Mouse (Mus musculus): ENCODE data around the gene Arhgef3. TPM values are rescaled to one million over a fixed set of nuclear protein-coding genes. Genes with fewer than 3 reads are reported as not detected.
A peak's percentile ranks its signal among the peaks of the same experiment; 100 is the strongest.

Arhgef3 gene
- polyA plus RNA-seq, 1 experiment, result 2.6 TPM

GRCm38 (mm10) chr14:27384143-27384542 is 269.4 kb downstream of the Arhgef3 start:
- TF ChIP-seq EP300 (IDR thresholded peaks at IDR 0.05; ENCODE audit: insufficient read depth, low read depth, low read length), result no peak
- TF ChIP-seq CTCF (IDR thresholded peaks at IDR 0.05; ENCODE audit: low read depth, low read length), result no peak
- TF ChIP-seq POLR2A (IDR thresholded peaks at IDR 0.05; ENCODE audit: insufficient read depth, low read length), result no peak
- peaks cover 4% of the 10 kb centered on the region for H3K4me1 ChIP-seq (ENCODE audit: control insufficient read depth, insufficient read depth, low read length)

GRCm38 (mm10) chr14:27388616-27389015 is 273.9 kb downstream of the Arhgef3 start:
- Histone ChIP-seq H3K9ac (ENCODE audit: low read depth, poor library complexity, severe bottlenecking) (no peak overlapping the region), H3K27me3 (ENCODE audit: control insufficient read depth, insufficient read depth, low read length, poor library complexity, severe bottlenecking) (no peaks in the 10 kb centered on the region), H3K4me1 (ENCODE audit: control insufficient read depth, insufficient read depth, low read length) (peaks cover 4% of the 10 kb centered on the region), H3K36me3 (ENCODE audit: control insufficient read depth, insufficient read depth, low read length, poor library complexity, severe bottlenecking) (no peaks in the 10 kb centered on the region), H3K27ac (ENCODE audit: insufficient read depth, low read length) (no peak overlapping the region), H3K9me3 (replicated peaks; ENCODE audit: control insufficient read depth, insufficient read depth, low read length, poor library complexity, severe bottlenecking) (no peaks in the 10 kb centered on the region), H3K4me3 (ENCODE audit: low read depth, low read length) (no peak overlapping the region)
- no peak for TF ChIP-seq CTCF (IDR thresholded peaks at IDR 0.05; ENCODE audit: low read depth, low read length)
- no peak for TF ChIP-seq POLR2A (IDR thresholded peaks at IDR 0.05; ENCODE audit: insufficient read depth, low read length)
- TF ChIP-seq EP300 (IDR thresholded peaks at IDR 0.05; ENCODE audit: insufficient read depth, low read depth, low read length), result no peak

More at GRCm38 (mm10) chr14:27384143-27384542, 269.4 kb downstream of the Arhgef3 start:
- Histone ChIP-seq H3K4me3 (ENCODE audit: low read depth, low read length) (no peak overlapping the region), H3K9me3 (replicated peaks; ENCODE audit: control insufficient read depth, insufficient read depth, low read length, poor library complexity, severe bottlenecking) (no peaks in the 10 kb centered on the region), H3K36me3 (ENCODE audit: control insufficient read depth, insufficient read depth, low read length, poor library complexity, severe bottlenecking) (no peaks in the 10 kb centered on the region), H3K9ac (ENCODE audit: low read depth, poor library complexity, severe bottlenecking) (no peak overlapping the region), H3K27me3 (ENCODE audit: control insufficient read depth, insufficient read depth, low read length, poor library complexity, severe bottlenecking) (no peaks in the 10 kb centered on the region), H3K27ac (ENCODE audit: insufficient read depth, low read length) (no peak overlapping the region)

GRCm38 (mm10) chr14:27389722-27390121 is 275.0 kb downstream of the Arhgef3 start:
- Histone ChIP-seq H3K4me3 (ENCODE audit: low read depth, low read length) (no peak overlapping the region), H3K27me3 (ENCODE audit: control insufficient read depth, insufficient read depth, low read length, poor library complexity, severe bottlenecking) (no peaks in the 10 kb centered on the region), H3K4me1 (ENCODE audit: control insufficient read depth, insufficient read depth, low read length) (peaks cover 4% of the 10 kb centered on the region), H3K9me3 (replicated peaks; ENCODE audit: control insufficient read depth, insufficient read depth, low read length, poor library complexity, severe bottlenecking) (no peaks in the 10 kb centered on the region), H3K27ac (ENCODE audit: insufficient read depth, low read length) (no peak overlapping the region), H3K9ac (ENCODE audit: low read depth, poor library complexity, severe bottlenecking) (no peak overlapping the region), H3K36me3 (ENCODE audit: control insufficient read depth, insufficient read depth, low read length, poor library complexity, severe bottlenecking) (no peaks in the 10 kb centered on the region)
- TF ChIP-seq EP300 (IDR thresholded peaks at IDR 0.05; ENCODE audit: insufficient read depth, low read depth, low read length), result peak; percentile 65
- TF ChIP-seq CTCF (IDR thresholded peaks at IDR 0.05; ENCODE audit: low read depth, low read length), result no peak

- TF ChIP-seq POLR2A (IDR thresholded peaks at IDR 0.05; ENCODE audit: insufficient read depth, low read length), result no peak
- no peak for TF ChIP-seq EP300 (IDR thresholded peaks at IDR 0.05; ENCODE audit: insufficient read depth, low read depth, low read length)
- no peak for TF ChIP-seq CTCF (IDR thresholded peaks at IDR 0.05; ENCODE audit: low read depth, low read length)
- H3K4me3 ChIP-seq (ENCODE audit: low read depth, low read length), result no peak overlapping the region
- H3K9ac ChIP-seq (ENCODE audit: low read depth, poor library complexity, severe bottlenecking), result no peak overlapping the region
- H3K9me3 ChIP-seq (replicated peaks; ENCODE audit: control insufficient read depth, insufficient read depth, low read length, poor library complexity, severe bottlenecking), result no peaks in the 10 kb centered on the region
- H3K36me3 ChIP-seq (ENCODE audit: control insufficient read depth, insufficient read depth, low read length, poor library complexity, severe bottlenecking), result no peaks in the 10 kb centered on the region
- peaks cover 4% of the 10 kb centered on the region for H3K4me1 ChIP-seq (ENCODE audit: control insufficient read depth, insufficient read depth, low read length)
- no peak overlapping the region for H3K27ac ChIP-seq (ENCODE audit: insufficient read depth, low read length)
- no peaks in the 10 kb centered on the region for H3K27me3 ChIP-seq (ENCODE audit: control insufficient read depth, insufficient read depth, low read length, poor library complexity, severe bottlenecking)
Observed at GRCm38 (mm10) chr14:27390663-27391062, 276.0 kb downstream of the Arhgef3 start.

- Histone ChIP-seq H3K27me3 (ENCODE audit: control insufficient read depth, insufficient read depth, low read length, poor library complexity, severe bottlenecking) (no peaks in the 10 kb centered on the region), H3K4me3 (ENCODE audit: low read depth, low read length) (no peak overlapping the region), H3K27ac (ENCODE audit: insufficient read depth, low read length) (no peak overlapping the region), H3K9me3 (replicated peaks; ENCODE audit: control insufficient read depth, insufficient read depth, low read length, poor library complexity, severe bottlenecking) (no peaks in the 10 kb centered on the region), H3K9ac (ENCODE audit: low read depth, poor library complexity, severe bottlenecking) (no peak overlapping the region), H3K36me3 (ENCODE audit: control insufficient read depth, insufficient read depth, low read length, poor library complexity, severe bottlenecking) (no peaks in the 10 kb centered on the region), H3K4me1 (ENCODE audit: control insufficient read depth, insufficient read depth, low read length) (peaks cover 6% of the 10 kb centered on the region)
- TF ChIP-seq CTCF (IDR thresholded peaks at IDR 0.05; ENCODE audit: low read depth, low read length), result no peak
- TF ChIP-seq POLR2A (IDR thresholded peaks at IDR 0.05; ENCODE audit: insufficient read depth, low read length), result no peak
- TF ChIP-seq EP300 (IDR thresholded peaks at IDR 0.05; ENCODE audit: insufficient read depth, low read depth, low read length), result no peak
Observed at GRCm38 (mm10) chr14:27391776-27392308, 277.1 kb downstream of the Arhgef3 start.

GRCm38 (mm10) chr14:27392660-27393059 is 278.0 kb downstream of the Arhgef3 start:
- TF ChIP-seq EP300 (IDR thresholded peaks at IDR 0.05; ENCODE audit: insufficient read depth, low read depth, low read length) (no peak), CTCF (IDR thresholded peaks at IDR 0.05; ENCODE audit: low read depth, low read length) (peak; percentile 17)
- no peak overlapping the region for H3K27ac ChIP-seq (ENCODE audit: insufficient read depth, low read length)
- H3K9ac ChIP-seq (ENCODE audit: low read depth, poor library complexity, severe bottlenecking), result no peak overlapping the region
- peaks cover 3% of the 10 kb centered on the region for H3K4me1 ChIP-seq (ENCODE audit: control insufficient read depth, insufficient read depth, low read length)
- no peak overlapping the region for H3K4me3 ChIP-seq (ENCODE audit: low read depth, low read length)
- H3K36me3 ChIP-seq (ENCODE audit: control insufficient read depth, insufficient read depth, low read length, poor library complexity, severe bottlenecking), result no peaks in the 10 kb centered on the region
- H3K9me3 ChIP-seq (replicated peaks; ENCODE audit: control insufficient read depth, insufficient read depth, low read length, poor library complexity, severe bottlenecking), result no peaks in the 10 kb centered on the region
- H3K27me3 ChIP-seq (ENCODE audit: control insufficient read depth, insufficient read depth, low read length, poor library complexity, severe bottlenecking), result no peaks in the 10 kb centered on the region
